Comparison of ENCODE assay signal across 30 mouse cellular contexts in genomic region chr4:21173789-21174188, GRCm38 (mm10).
"Had no signal": no experiment of that assay in that cellular context is flagged by ENCODE, and none has a peak within 500 bp of the region (broad histone marks: within the 10 kb centered on the region; RNA-seq: fewer than 3 reads in every experiment).

No protein-coding gene starts in this region.

- ATAC-seq: liver, embryonic 12.5 days; liver, postnatal 0 days; lung, postnatal 0 days had no signal

- H3K4me3 ChIP-seq: left cerebral cortex, adult 2 months; limb, embryonic 10.5 days; limb, embryonic 12.5 days; limb, embryonic 13.5 days; limb, embryonic 15.5 days; liver, embryonic 12.5 days; liver, embryonic 13.5 days; liver, embryonic 15.5 days; lung, embryonic 15.5 days; megakaryocyte, embryonic 14.5 days; midbrain, embryonic 10.5 days; midbrain, embryonic 12.5 days; midbrain, embryonic 13.5 days; myocyte; neural tube, embryonic 12.5 days had no signal

- H3K9ac ChIP-seq: limb, embryonic 12.5 days; limb, embryonic 13.5 days; limb, embryonic 15.5 days; liver, embryonic 12.5 days; liver, embryonic 13.5 days; liver, embryonic 14.5 days; liver, embryonic 15.5 days; liver, postnatal 0 days; lung, embryonic 14.5 days; lung, embryonic 15.5 days; midbrain, embryonic 12.5 days; midbrain, embryonic 13.5 days; neural tube, embryonic 12.5 days had no signal

- H3K4me1 ChIP-seq: limb, embryonic 10.5 days; limb, embryonic 12.5 days; limb, embryonic 13.5 days; limb, embryonic 15.5 days; liver, embryonic 12.5 days; liver, embryonic 13.5 days; liver, embryonic 15.5 days; lung, embryonic 15.5 days; megakaryocyte, embryonic 14.5 days; midbrain, embryonic 10.5 days; midbrain, embryonic 12.5 days; midbrain, embryonic 13.5 days; neural tube, embryonic 12.5 days had no signal

- H3K4me2 ChIP-seq: limb, embryonic 12.5 days; limb, embryonic 13.5 days; limb, embryonic 15.5 days; liver, embryonic 11.5 days; liver, embryonic 12.5 days; liver, embryonic 13.5 days; liver, embryonic 15.5 days; lung, embryonic 14.5 days; lung, embryonic 15.5 days; midbrain, embryonic 11.5 days; midbrain, embryonic 12.5 days; midbrain, embryonic 13.5 days; neural tube, embryonic 12.5 days had no signal

- H3K9me3 ChIP-seq: limb, embryonic 10.5 days; limb, embryonic 12.5 days; limb, embryonic 13.5 days; limb, embryonic 15.5 days; liver, embryonic 12.5 days; liver, embryonic 13.5 days; liver, embryonic 15.5 days; lung, embryonic 15.5 days; megakaryocyte, embryonic 14.5 days; midbrain, embryonic 10.5 days; midbrain, embryonic 12.5 days; midbrain, embryonic 13.5 days; neural tube, embryonic 12.5 days had no signal

- H3K27ac ChIP-seq: left cerebral cortex, adult 2 months; limb, embryonic 10.5 days; limb, embryonic 12.5 days; limb, embryonic 13.5 days; limb, embryonic 15.5 days; liver, embryonic 12.5 days; liver, embryonic 13.5 days; liver, embryonic 14.5 days; liver, embryonic 15.5 days; lung, embryonic 15.5 days; macrophage; midbrain, embryonic 10.5 days; midbrain, embryonic 12.5 days; midbrain, embryonic 13.5 days; neural tube, embryonic 12.5 days had no signal

- H3K27me3 ChIP-seq: limb, embryonic 12.5 days; limb, embryonic 13.5 days; limb, embryonic 15.5 days; liver, embryonic 12.5 days; liver, embryonic 13.5 days; liver, embryonic 15.5 days; lung, embryonic 15.5 days; megakaryocyte, embryonic 14.5 days; midbrain, embryonic 12.5 days; midbrain, embryonic 13.5 days; neural tube, embryonic 12.5 days had no signal

- H3K36me3 ChIP-seq: limb, embryonic 10.5 days; limb, embryonic 12.5 days; limb, embryonic 13.5 days; limb, embryonic 15.5 days; liver, embryonic 12.5 days; liver, embryonic 13.5 days; liver, embryonic 15.5 days; lung, embryonic 15.5 days; midbrain, embryonic 10.5 days; midbrain, embryonic 12.5 days; midbrain, embryonic 13.5 days; neural tube, embryonic 12.5 days had no signal

- DNase-seq: left cerebral cortex, postnatal 4 days; liver; liver, embryonic 13.5 days; liver, postnatal 0 days; lung, adult 18-20 months; lung, adult 2 months; lung, embryonic 14.5 days; lung, postnatal 10 days; lung, postnatal 14 days; lung, postnatal 36 days; lung, postnatal 4 days had no signal
